Mouse (Mus musculus) olfactory bulb, adult 2 months (tissue): ENCODE measurements around the gene Npr2.

ENCODE experiments used
- CTCF ChIP-seq: fragments of 200-500 bp; IDR thresholded peaks from 2 replicates; pipeline ENCODE4 v1.5.1; 2012; ENCODE audit warnings: low read depth, mild to moderate bottlenecking, low read length, moderate library complexity; ENCODE audit not compliant: insufficient read depth
- POLR2A ChIP-seq: fragments of 200-500 bp; IDR thresholded peaks from 2 replicates; pipeline ENCODE4 v1.6.1; 2012; ENCODE audit warnings: mild to moderate bottlenecking, low read depth, low read length, moderate library complexity; ENCODE audit not compliant: insufficient read depth

GRCm38 (mm10) chr4:43582241-43582640, 49.5 kb upstream of the Npr2 start:
- no peak for TF ChIP-seq POLR2A
- no peak for TF ChIP-seq CTCF
